Mouse (Mus musculus) left cerebral cortex, postnatal 10 days (tissue): ENCODE results near the gene Gdf11. TPM values are rescaled to one million over a fixed set of nuclear protein-coding genes. Genes with fewer than 3 reads are reported as not detected.
A peak's percentile ranks its signal among the peaks of the same experiment; 100 is the strongest.

ENCODE experiments used
- DNase-seq, 2 experiments: peaks; one replicate each; pipeline ENCODE4 v3.0.0; 2021 to 2022; ENCODE audit warnings: low spot score in 2 of 2, mixed read lengths in 1 of 2; ENCODE audit errors: extremely low spot score in 1 of 2
- intact Hi-C: fragments of 180-260 bp; cut with DNase I; formaldehyde crosslinking; loops from one replicate; pipeline ENCODE4 v1.15.1; 2025
- total RNA-seq, 2 experiments: library from RNA; stranded (reverse); gene quantifications; 2 replicates each; pipeline ENCODE4 v1.2.3; 2021

The Gdf11 gene
- total RNA-seq, result 10 to 100 TPM; 13.2 to 16.2 TPM

DNA sequence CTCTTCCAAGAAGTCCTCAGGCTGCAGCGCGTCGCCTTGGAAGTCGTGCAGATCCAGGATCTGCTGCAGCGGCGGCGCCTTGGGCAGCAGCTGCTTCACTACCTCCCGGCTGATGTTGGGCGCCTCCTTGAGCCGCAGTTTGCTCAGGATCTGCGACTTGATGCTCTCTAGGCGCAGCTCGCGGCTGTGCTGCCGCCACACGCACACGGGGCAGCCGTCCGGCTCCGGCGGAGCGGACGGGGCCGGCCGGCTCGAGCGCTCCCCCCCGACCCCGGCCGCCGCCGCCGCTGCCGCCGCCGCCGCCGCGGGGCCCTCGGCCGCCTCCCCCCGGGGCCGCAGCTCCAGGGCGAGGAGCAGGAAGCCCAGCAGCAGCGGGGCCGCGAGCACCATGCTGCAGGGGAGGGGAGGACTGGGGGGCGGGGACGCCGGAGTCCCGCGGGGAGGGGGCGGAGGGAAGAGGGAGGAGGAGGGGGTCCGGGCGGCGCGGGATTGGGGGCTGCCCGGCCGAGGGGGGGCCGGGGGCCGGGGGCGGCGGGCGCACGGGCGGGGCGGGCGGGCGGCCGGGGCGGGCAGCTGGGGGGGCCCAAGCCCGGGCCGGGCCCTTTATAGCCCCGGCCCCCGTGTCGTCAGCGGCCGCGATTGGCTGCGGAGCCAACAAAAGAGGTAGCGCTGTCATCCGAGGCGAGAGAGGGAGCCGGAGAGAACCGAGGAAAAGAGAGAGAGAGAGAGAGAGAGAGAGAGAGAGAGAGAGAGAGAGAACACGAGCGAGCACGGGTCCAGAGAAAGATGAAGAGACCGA, at the start of gene Gdf11:
Gene Gdf11, minus strand, starts transcription at position 423 of the 799 bp plus-strand sequence.
- peak in 1 of 2 experiments; percentile 79 for DNase-seq
- intact Hi-C loops, result loop anchor here (5.0 to 10.0 kb wide), 2 partner anchors 44 to 147 kb away; partner anchors contain the start of genes Dgka and Pym1

DNA sequence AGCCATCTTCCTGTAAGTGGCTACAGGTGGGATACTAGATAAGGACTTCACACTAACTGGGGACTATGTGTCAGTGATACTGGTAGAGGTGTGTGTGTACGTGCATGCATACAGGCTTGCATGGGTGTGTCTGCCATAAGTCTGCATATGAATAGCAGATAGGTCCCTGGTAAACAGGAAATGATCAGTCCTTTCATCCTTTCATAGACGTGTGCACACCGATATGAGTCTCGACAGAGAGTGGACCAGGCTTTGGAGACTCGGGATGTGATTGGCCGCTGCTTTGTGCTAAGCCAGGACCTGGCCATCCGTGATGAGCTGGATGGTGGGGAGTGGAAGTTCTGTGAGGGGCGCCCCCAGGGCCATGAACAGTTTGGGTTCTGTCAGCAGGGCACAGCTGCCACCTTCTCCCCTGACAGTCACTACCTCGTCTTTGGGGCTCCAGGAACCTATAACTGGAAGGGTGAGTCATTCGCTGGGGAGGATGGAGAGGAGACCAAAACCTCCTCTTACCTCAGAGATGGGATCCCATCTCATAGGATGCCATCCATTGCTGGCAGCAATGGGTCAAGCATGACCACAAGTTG, 49.0 kb upstream of the Gdf11 start:
- no peak for DNase-seq
- intact Hi-C loops, result no loop called here

DNA sequence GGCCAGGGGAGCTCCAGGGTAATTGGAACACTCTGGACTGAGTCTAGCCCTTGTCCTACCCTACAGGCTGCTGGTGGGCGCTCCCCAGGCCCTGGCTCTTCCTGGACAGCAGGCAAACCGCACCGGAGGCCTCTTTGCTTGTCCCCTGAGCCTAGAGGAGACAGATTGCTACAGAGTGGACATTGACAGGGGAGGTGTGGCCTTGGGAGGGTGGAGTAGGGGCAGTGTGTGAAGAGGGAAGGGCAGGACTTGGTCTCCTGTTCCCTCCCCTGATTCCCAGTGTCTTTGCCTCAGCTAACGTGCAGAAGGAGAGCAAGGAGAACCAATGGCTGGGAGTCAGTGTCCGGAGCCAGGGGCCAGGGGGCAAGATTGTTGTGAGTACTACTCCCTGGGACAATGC, 47.5 kb upstream of the Gdf11 start:
- no peak for DNase-seq
- intact Hi-C loops, result no loop called here

DNA sequence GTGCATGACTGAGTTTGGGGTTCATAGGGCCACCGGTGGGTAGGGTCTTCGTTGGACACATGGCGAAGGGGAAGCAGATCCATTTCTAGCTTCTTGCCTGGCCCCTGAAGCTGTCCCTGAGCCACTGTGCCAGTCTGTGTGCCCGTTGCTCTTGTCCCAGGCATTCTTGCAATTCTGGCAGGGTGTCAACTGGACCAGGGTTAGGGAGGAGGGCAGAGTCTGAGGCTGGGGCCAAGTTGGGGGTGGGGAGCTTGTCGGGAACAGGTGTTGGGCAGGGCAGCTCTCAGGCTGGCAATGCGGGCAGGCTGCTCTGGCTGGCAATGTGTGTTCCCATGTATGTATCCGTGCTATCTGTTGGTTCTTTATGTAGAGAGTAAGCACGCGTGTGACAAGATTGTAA, 46.9 kb upstream of the Gdf11 start:
- peak in 1 of 2 experiments; percentile 60 for DNase-seq
- intact Hi-C loops, result no loop called here

DNA sequence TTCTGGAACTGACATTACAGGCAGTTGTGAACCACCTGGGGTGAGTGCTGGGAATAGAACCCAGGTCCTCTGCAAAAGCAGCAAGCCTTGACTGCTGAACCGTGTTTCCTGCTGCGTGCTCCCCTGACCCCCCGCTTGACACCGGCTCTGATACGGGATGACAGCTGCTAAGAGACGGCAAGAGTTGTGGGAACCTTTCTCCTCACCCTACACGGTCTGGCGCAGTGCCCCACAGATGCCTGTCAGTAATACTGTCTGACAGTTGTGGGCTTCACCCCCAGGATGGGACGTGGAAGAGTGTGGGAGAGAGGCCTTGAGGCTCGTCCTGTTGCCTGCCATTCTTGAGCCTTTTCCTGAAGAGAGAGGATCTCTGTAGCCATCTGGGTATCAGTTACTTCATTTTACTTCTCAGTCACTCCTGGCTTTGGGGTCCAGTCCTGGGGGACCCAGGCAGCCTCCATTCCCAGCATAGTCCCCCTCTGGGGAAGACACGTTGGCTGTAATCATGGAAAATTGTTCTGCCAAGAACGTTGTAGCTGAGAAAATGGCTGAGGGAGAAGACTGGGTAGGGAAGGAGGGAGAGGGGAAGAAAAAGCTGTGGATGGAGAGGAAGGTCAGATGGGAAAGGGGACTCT, 46.4 kb upstream of the Gdf11 start:
- no peak for DNase-seq
- intact Hi-C loops, result no loop called here

DNA sequence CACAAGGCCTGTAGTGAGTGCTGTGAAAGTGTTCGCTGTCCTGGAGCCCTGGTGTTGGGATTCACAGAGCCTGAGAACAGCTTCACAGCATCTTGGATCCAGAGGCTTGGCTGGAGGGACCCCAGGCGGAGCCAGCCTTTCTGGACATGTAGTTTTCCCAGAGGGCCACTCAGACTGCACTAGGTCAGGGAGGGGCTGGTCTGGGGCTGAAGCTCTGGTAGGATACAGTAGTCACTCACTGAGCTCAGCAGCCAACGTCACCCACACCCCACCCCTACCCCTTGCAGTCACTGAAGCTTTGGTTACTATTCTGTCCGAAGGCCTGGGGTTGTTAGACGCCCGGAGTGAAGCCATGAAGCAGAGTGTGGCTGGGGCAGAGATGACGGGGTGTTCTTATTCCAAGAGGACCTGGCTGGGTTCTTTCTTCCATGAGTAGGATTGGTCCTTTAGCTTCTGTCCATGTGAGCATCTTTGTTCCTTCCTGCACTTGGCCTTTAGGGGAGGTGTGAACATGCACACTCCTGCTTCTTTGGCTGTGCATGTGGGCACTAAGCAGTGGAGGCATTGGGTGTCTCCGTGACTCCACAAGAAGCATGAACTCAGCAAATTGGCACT, 44.4 kb upstream of the Gdf11 start:
- no peak for DNase-seq
- intact Hi-C loops, result no loop called here

DNA sequence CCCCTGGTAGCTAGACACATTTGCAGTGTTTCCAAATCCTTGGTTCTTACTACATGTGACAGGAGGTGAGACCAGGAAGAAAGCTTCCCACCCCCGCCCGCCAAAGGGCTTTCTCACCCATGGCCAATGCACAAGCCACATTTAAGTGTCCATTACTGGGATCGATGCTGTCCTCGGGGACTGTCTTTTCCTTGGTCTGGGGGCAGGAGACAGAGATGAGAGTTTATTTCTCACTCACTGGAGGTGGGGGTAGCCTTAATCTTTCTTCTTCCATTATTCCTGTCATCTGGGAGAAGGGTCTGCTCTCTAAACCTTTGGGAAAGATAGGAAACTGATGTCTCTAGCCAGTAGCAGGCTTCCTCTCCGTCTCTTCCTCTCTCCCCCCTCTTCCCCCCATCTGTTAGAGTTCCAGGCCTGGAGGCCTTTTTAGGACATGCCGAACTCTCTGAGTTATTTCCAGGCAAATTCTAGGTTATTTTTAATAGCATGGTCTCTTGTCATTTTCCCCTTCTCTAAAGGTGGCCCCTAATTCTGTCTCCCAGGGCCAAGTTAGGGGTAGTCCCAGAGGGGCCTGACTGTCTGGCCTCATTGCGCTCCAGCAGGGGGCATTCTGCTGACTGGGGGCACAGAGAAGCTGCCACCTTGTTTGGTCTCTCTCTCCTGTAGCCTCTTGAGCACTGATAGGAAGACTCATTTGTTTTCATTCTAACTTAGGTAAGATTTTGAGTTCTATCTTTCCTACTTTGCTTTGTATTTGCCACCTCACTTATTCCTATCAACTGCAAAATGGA, 43.7 kb upstream of the Gdf11 start:
- intact Hi-C loops, result no loop called here
- no peak for DNase-seq

DNA sequence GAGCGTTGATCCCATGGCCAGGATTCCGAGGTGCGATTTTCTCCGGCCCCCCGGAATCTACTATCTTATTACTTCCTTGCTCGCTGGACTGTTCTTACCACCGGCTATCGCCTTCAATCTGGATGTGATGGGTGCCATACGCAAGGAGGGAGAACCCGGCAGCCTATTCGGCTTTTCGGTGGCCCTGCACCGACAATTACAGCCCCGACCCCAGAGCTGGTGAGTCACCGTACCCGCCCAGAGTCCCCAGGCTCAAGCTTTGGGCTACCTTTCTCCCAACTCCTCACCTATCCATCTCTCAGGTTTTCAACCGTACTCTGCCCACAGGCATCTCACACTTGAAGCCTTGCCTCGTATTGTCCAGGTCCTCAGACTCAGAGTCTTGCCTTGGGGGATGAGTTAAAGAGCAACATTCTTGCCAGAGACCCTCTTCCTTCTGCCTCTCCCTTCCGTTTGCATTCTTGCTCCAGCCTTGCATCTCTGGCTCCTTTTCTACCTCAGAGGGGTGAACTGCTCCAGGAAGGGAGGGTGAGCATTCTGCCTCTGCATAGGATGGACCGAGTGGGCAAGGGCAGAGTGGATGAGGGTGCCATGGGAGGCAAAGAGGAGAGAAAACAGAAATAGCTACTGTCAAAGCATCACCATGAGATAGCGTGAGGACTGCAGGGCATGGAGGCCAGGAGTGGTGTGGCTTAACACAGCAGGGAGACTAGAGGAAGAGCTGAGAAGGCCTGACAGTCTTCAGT, 42.6 kb upstream of the Gdf11 start:
- no peak for DNase-seq
- intact Hi-C loops, result no loop called here

DNA sequence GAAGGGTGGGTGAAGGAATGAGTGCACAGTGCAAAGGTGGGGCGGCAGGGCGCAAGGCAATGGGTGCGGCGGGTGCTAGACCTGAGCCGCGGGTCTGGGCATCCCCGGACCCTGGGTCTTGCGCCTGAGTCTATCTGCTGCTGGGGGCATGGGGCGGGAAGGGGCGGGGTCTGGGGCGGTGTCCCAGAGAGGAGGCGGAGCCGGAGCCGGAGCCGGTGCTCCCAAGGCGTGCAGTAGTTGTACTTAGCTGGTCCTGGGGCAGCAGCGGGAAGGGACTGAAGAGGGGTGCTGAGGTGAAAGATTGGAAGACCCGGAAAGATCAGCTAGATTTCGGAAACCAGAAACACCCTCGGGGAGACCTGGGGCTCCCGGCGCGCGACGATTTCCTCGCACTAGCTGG, 42.1 kb upstream of the Gdf11 start, which contains the start of gene Itga7:
Gene Itga7, plus strand, starts transcription at position 245 of the 400 bp plus-strand sequence.
- intact Hi-C loops, result no loop called here
- no peak for DNase-seq

DNA sequence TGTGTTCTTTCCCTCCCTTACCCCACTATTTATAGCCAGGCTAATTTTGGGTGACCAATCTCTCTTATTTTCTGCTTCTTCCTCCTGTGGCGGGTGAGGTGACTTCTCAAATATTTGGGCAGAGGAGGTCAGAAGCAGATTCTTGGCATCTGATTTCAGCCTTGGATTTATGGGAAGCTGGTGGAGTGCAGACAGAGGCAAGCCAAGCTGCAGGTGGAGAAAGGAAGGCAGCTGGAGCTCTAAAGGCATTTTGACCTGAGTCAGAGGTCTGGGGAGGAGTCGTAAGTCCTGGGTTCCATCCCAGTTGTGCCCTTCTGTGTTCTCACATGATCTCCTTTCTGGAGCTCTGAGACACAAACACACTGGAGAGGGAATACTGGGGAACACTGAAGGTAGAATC, 39.9 kb upstream of the Gdf11 start:
- intact Hi-C loops, result no loop called here
- no peak for DNase-seq

DNA sequence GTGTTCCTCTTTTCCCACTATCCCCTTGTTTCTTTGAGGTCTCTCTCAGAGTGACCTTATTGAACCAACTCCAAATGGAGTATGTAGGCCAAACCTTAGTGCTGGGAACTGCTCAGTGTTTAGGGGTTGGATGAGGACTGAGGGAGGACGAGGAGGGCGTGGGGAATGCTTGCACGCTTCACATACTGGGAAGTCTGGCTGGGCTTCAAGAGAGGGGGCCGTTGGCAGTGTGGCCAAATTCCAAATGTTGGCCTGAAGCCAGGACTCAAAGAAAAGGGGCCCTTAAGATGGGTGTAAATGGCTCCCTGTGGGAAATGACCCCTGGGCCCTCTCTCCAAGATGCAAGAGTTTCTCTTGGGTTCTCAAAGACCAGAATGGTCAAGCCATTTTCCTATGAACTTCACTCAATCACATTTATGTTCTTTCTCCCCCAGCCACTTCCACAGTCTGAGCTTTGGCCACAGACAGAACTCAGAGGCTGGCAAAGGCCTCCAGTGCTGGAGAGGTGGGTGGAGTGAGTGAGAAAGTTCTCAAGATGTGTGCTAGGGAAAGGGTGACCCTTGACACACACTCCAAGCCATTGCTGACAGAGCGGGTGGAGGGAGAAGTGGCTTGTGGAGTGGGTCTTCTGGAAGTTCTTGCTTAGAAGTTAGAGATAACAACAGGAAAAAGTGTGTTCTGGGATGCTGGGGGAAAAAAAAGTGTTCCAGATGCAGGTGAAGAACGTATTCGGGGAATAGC, 38.3 kb upstream of the Gdf11 start:
- DNase-seq, result peak in 1 of 2 experiments; percentile 40
- intact Hi-C loops, result no loop called here

DNA sequence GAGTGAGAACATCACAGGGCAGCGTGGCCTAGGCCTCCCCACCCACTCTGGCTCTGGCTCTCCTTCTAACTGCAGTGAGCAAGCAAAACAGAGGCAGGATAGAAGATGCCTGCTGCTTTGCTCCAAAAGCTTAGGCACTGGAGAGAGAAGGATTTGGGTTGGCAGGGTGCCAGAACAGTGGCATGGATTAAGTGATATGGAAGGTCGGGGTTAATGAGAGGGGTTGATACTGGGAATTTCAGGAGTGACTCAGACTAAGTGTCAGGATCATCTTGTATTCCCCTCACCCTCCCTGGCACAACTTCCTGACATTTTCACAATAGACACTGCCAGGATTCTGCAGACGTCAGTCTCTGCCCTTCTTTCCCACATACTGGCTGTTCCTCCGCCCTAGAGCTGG, 36.8 kb upstream of the Gdf11 start:
- no peak for DNase-seq
- intact Hi-C loops, result no loop called here

DNA sequence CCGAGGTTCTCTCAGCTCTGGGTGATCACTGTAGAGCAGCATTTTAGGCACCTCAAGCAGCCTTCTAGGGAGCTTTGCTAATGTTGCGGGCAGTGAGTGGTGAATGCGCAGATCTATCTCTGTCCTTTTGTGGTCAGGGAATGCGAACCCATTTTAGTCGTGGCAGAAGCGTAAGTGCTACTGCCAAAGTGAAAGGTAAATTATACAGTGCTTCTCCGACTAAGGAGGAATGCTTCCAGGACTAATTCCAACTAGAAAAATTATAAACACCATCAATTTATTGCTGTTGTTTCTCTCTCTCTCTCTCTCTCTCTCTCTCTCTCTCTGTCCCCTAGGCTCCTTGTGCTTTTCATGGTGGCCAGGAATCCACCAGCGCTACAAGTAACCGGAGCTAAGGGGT, 32.4 kb upstream of the Gdf11 start, which contains the start of gene Bloc1s1:
Gene Bloc1s1, minus strand, starts transcription at position 101 of the 400 bp plus-strand sequence.
- intact Hi-C loops, result no loop called here
- no peak for DNase-seq

DNA sequence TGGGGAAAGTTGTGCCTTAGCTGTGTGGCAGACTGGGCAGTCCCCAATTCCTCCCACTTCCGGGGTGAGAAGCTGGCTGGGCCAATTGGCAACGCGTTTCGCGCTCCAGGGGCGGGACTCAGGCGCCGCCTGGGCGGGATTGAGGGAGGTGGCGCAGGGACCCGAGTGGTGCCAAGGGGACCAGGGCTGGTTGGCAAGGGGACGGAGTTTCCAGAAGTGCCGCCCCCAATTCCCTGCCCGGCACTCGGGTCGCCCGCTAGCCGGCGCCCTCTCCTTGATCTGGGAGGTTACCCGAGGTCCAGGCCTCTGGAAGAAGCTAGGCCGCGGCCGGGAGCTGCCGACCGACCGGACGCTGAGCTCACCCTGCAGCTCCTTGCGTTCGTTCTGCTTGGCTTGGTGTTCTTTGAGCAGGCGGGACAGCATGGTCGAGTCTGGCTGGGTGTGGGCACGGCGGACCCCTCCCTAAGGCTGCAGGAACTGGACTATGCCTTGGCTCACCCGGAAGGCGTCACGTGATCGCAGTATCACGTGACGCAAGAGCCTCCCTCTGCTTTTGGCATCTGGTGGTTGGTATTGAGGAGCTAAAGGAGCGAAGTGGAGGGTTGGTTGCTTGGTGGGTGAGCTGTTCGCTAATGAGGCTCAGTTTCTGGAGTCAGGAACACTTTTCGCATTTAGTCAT, 31.6 kb upstream of the Gdf11 start:
- DNase-seq, result peak; percentile 92 to 96
- intact Hi-C loops, result no loop called here

DNA sequence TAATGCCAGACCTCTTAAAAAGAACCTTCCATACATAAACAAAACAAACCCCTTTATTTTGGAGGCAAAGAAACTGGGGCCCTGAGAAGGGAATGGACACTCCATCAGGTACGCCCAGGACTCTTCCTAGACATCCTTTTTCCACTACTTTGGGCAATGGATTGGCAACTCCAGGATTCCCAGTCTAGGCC, 31.2 kb upstream of the Gdf11 start, which contains the start of gene Rdh5:
Gene Rdh5, minus strand, starts transcription at position 67 of the 191 bp plus-strand sequence.
- intact Hi-C loops, result no loop called here
- no peak for DNase-seq

DNA sequence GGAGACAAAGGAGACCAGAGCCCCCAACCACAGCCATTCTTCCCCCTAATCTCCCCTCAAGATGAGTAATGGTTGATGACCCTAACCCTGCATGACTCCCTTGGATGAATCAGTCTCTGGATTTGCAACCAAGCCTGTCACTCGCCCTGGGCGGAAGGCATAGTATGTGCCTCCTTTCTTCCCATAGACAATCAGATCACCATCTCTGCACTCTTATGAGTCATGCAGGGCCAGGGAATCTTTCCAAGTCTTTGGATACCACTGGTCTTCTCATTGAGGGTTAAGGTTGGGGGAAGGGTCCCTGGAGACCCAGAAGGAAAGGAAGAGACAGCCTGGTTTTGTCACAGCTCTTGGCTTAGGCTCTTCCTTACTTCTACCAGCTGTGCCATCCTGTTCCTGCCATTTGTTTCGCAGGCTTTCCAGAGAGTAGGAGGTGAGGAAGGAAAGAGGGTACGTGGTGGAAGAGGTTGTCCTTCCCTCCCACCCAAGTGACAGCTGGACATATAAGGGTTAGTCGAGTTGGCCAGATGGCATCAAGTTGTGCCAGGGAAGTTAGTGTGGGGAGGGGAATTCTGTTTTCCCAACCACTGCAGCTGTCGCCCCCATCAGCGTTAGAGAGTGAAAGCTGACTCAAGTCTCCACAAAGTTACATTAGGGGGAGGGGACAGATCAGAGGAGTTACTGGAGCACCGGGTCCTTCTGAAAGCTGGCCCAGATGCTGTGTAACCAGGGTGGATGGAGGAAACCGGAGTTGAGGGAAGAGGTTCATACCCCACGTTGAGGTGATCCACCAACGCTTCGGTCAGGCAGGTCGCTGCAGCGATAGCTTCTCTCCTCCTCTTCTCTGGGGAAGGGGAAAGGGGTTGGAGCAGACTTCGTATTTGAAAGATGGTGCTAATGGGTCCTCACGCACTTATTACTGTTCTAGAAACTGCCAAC, 30.6 kb upstream of the Gdf11 start:
- no peak for DNase-seq
- intact Hi-C loops, result no loop called here
